Mouse (Mus musculus) hindbrain, embryonic 15.5 days (tissue): Measurements from ENCODE around the gene Tmem28. TPM values are rescaled to one million over a fixed set of nuclear protein-coding genes. Genes with fewer than 3 reads are reported as not detected.

Experiments
- ATAC-seq: fragments of 200-750 bp; cut with Nextera tagmentation; 2 replicates; pipeline ENCODE4 v1.8.0; 2017; ENCODE audit warnings: low read depth, moderate number of reproducible peaks, moderate TSS enrichment; ENCODE audit not compliant: low FRiP score
- H3K27ac ChIP-seq: fragments of 300-500 bp; sonication (generic); replicated peaks from 2 replicates; pipeline ENCODE4 v1.5.1; 2015; ENCODE audit warnings: mild to moderate bottlenecking, inconsistent platforms
- H3K27me3 ChIP-seq: fragments of 300-500 bp; sonication (generic); 2 replicates; pipeline ENCODE4 v1.6.1; 2015; ENCODE audit warnings: control low read depth, inconsistent platforms
- H3K36me3 ChIP-seq: fragments of 300-500 bp; sonication (generic); 2 replicates; pipeline ENCODE4 v1.6.1; 2015; ENCODE audit warnings: control low read depth, inconsistent platforms
- H3K4me1 ChIP-seq: fragments of 300-500 bp; sonication (generic); replicated peaks from 2 replicates; pipeline ENCODE4 v1.6.1; 2015; ENCODE audit warnings: control low read depth, inconsistent platforms
- H3K4me2 ChIP-seq: fragments of 300-500 bp; sonication (generic); 2 replicates; pipeline ENCODE4 v1.6.1; 2015; ENCODE audit warnings: moderate library complexity, mild to moderate bottlenecking, inconsistent platforms
- H3K4me3 ChIP-seq: fragments of 300-500 bp; sonication (generic); 2 replicates; pipeline ENCODE4 v1.5.1; 2015; ENCODE audit warnings: mild to moderate bottlenecking, inconsistent platforms
- H3K9ac ChIP-seq: fragments of 300-500 bp; sonication (generic); 2 replicates; pipeline ENCODE4 v1.6.1; 2015; ENCODE audit warnings: inconsistent platforms
- H3K9me3 ChIP-seq: fragments of 300-500 bp; sonication (generic); 2 replicates; pipeline ENCODE4 v1.6.1; 2016; ENCODE audit warnings: control low read depth, inconsistent platforms
- WGBS: fragments of 180-500 bp; shearing (Covaris S2); methylation state at CpG from one replicate; pipeline ENCODE4 v1.1.7; 2015; 5-methylcytosine and 5-hydroxymethylcytosine counted together
- polyA plus RNA-seq: library from polyadenylated mRNA; unstranded; fragments of >200 nt; fragmentation: Nextera tagmentation; extraction: Ambion mirVana; gene quantifications from 2 replicates; pipeline ENCODE4 v1.2.1, GENCODE M21; 2015

Tmem28 gene
- polyA plus RNA-seq, 1 experiment from 2014 or later: 1.8 TPM

GRCm38 (mm10) chrX:99873920-99874296 is 53.1 kb downstream of the Tmem28 start:
- ATAC-seq: no peak
- no peaks in the 10 kb centered on the region for H3K4me1 ChIP-seq
- no peak overlapping the region for H3K27ac ChIP-seq
- no peak overlapping the region for H3K4me2 ChIP-seq
- no peaks in the 10 kb centered on the region for H3K36me3 ChIP-seq
- H3K4me3 ChIP-seq: no peak overlapping the region
- no peak overlapping the region for H3K9ac ChIP-seq
- WGBS: 31% methylated on average over 4 of the region's 4 CpGs
- H3K27me3 ChIP-seq: 0 out of 2 replicates have a peak, but pooled peaks cover 4% of the 10 kb centered on the region
- H3K9me3 ChIP-seq: no peaks in the 10 kb centered on the region

GRCm38 (mm10) chrX:99876781-99877180 is 56.0 kb downstream of the Tmem28 start:
- Histone ChIP-seq H3K27ac (no peak overlapping the region), H3K9me3 (no peaks in the 10 kb centered on the region), H3K4me2 (no peak overlapping the region), H3K4me3 (no peak overlapping the region), H3K9ac (no peak overlapping the region), H3K36me3 (no peaks in the 10 kb centered on the region), H3K4me1 (no peaks in the 10 kb centered on the region), H3K27me3 (0 out of 2 replicates have a peak, but pooled peaks cover 4% of the 10 kb centered on the region)
- WGBS: 66% methylated on average over 4 of the region's 4 CpGs
- no peak for ATAC-seq

GRCm38 (mm10) chrX:99883396-99883795 is 62.6 kb downstream of the Tmem28 start:
- Histone ChIP-seq H3K4me3 (no peak overlapping the region), H3K4me1 (no peaks in the 10 kb centered on the region), H3K27ac (no peak overlapping the region), H3K4me2 (no peak overlapping the region), H3K27me3 (no peaks in the 10 kb centered on the region), H3K36me3 (no peaks in the 10 kb centered on the region), H3K9ac (no peak overlapping the region), H3K9me3 (no peaks in the 10 kb centered on the region)
- no peak for ATAC-seq
- WGBS: 48% methylated on average over 2 of the region's 2 CpGs

Other genes starting within 250 kb of the Tmem28 start
- gene Eda, start 154.6 kb downstream of the Tmem28 start, polyA plus RNA-seq: 2.0 and 2.7 TPM in 2 replicates